Mouse (Mus musculus) heart, postnatal 0 days (tissue): ENCODE results near the gene Prmt1. TPM values are rescaled to one million over a fixed set of nuclear protein-coding genes. Genes with fewer than 3 reads are reported as not detected.

ENCODE experiments used
- ATAC-seq: fragments of 200-750 bp; cut with Nextera tagmentation; 2 replicates; pipeline ENCODE4 v1.8.0; 2017; ENCODE audit warnings: low read depth, moderate number of reproducible peaks, moderate library complexity; ENCODE audit not compliant: insufficient read depth
- DNase-seq: peaks from one replicate; pipeline ENCODE4 v3.0.0-alpha.2; 2016; ENCODE audit warnings: low spot score
- H3K27ac ChIP-seq: fragments of 300-500 bp; sonication (generic); 2 replicates; pipeline ENCODE4 v1.5.1; 2014; ENCODE audit warnings: low read depth, mild to moderate bottlenecking
- H3K27me3 ChIP-seq: fragments of 300-500 bp; sonication (generic); 2 replicates; pipeline ENCODE4 v1.6.1; 2014; ENCODE audit warnings: low read length, mixed read lengths; ENCODE audit not compliant: control insufficient read depth, insufficient read depth
- H3K36me3 ChIP-seq: fragments of 300-500 bp; sonication (generic); replicated peaks from 2 replicates; pipeline ENCODE4 v1.6.1; 2014; ENCODE audit warnings: low read length, mixed read lengths; ENCODE audit not compliant: control insufficient read depth, insufficient read depth
- H3K4me1 ChIP-seq: fragments of 300-500 bp; sonication (generic); 2 replicates; pipeline ENCODE4 v1.6.1; 2014; ENCODE audit warnings: antibody characterized with exemption; ENCODE audit not compliant: control insufficient read depth, insufficient read depth
- H3K4me2 ChIP-seq: fragments of 300-500 bp; sonication (generic); 2 replicates; pipeline ENCODE4 v1.6.1; 2014; ENCODE audit warnings: low read depth, mild to moderate bottlenecking, low read length, moderate library complexity
- H3K4me3 ChIP-seq: fragments of 300-500 bp; sonication (generic); 2 replicates; pipeline ENCODE4 v1.5.1; 2014; ENCODE audit warnings: low read depth, low read length
- H3K9ac ChIP-seq: fragments of 300-500 bp; sonication (generic); replicated peaks from 2 replicates; pipeline ENCODE4 v1.6.1; 2014; ENCODE audit warnings: low read depth, low read length, mixed read lengths
- H3K9me3 ChIP-seq: fragments of 300-500 bp; sonication (generic); replicated peaks from 2 replicates; pipeline ENCODE4 v1.6.1; 2016; ENCODE audit warnings: low read length; ENCODE audit not compliant: control insufficient read depth
- CTCF ChIP-seq: IDR thresholded peaks from 2 replicates; pipeline ENCODE4 v1.5.1; 2016; ENCODE audit warnings: antibody characterized with exemption, control low read depth, low read depth
- EP300 ChIP-seq: IDR thresholded peaks from 2 replicates; pipeline ENCODE4 v1.6.1; 2016; ENCODE audit warnings: antibody characterized with exemption, low read depth
- WGBS: fragments of 180-500 bp; shearing (Covaris S2); extraction: QIAGEN DNeasy Blood & Tissue Kit; methylation state at CpG from one replicate; pipeline ENCODE4 v1.1.7; 2014; 5-methylcytosine and 5-hydroxymethylcytosine counted together
- polyA plus RNA-seq: library from polyadenylated mRNA; unstranded; fragments of >200 nt; fragmentation: Nextera tagmentation; extraction: Ambion mirVana; gene quantifications from 2 replicates; pipeline ENCODE4 v1.2.1, GENCODE M21; 2015
- total RNA-seq: library from RNA; depleted of rRNA; stranded (reverse); fragments of >200 nt; gene quantifications from 2 replicates; pipeline ENCODE4 v1.2.3, GENCODE M21; 2014; ENCODE audit warnings: low replicate concordance

The Prmt1 gene
- total and polyA plus RNA-seq, 2 experiments from 2014 or later: 173 to 300 TPM

- Histone ChIP-seq H3K4me3 (peak within 1 kb of the TSS; percentile 45), H3K4me1 (no peaks in the 10 kb centered on the region), H3K36me3 (peaks cover 39% of the 10 kb centered on the region), H3K27ac (peak within 1 kb of the TSS; percentile 24), H3K27me3 (0 out of 2 replicates have a peak, but pooled peaks cover 3% of the 10 kb centered on the region), H3K9ac (0 out of 2 replicates have a peak within 1 kb of the TSS, but pooled peaks have one; percentile 3), H3K9me3 (no peaks in the 10 kb centered on the region), H3K4me2 (peak within 1 kb of the TSS; percentile 54)
- TF ChIP-seq EP300: no peak
- no peak for TF ChIP-seq CTCF
- DNase-seq (peak; percentile 62), ATAC-seq (no peak)
- 4% methylated on average over 22 of the region's 22 CpGs for WGBS
Measured at GRCm38 (mm10) chr7:44974383-44975116, 11.8 kb downstream of the Prmt1 start, which contains the start of gene Cpt1c. TSS of gene Cpt1c (minus strand) at chr7:44974851.

GRCm38 (mm10) chr7:44973415-44974130 lies 12.8 kb downstream of the Prmt1 start:
- 40% methylated on average over 14 of the region's 14 CpGs for WGBS
- H3K4me1 ChIP-seq: no peaks in the 10 kb centered on the region
- DNase-seq (no peak), ATAC-seq (no peak)
- H3K9me3 ChIP-seq: no peaks in the 10 kb centered on the region
- no peak overlapping the region for H3K27ac ChIP-seq
- H3K9ac ChIP-seq: 0 out of 2 replicates have a peak overlapping the region, but pooled peaks have one; percentile 3
- peak overlapping the region; percentile 45 for H3K4me3 ChIP-seq
- peaks cover 29% of the 10 kb centered on the region for H3K36me3 ChIP-seq
- H3K27me3 ChIP-seq: 0 out of 2 replicates have a peak, but pooled peaks cover 3% of the 10 kb centered on the region
- H3K4me2 ChIP-seq: peak overlapping the region; percentile 54
- TF ChIP-seq CTCF (no peak), EP300 (no peak)

DNA sequence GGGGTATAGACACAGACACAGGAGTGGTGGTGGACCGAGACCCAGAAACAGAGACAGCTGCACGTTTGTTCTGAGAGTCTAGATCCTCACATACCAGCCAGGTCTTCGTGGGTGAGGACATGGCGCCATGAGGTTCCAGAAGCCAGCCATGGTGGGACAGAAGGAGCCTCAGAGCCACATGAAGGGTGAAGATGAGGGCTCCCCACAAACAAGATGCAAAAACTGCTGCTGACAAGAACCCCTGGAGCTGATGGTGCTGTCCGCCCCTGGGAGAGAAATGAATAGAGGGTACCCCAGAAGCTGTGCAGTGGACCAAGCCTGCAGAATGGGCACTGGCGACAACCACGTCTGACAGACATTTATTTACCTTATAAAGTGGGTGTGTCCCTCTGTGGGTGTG lies 15.2 kb downstream of the Prmt1 start:
- ATAC-seq (no peak), DNase-seq (no peak)
- Histone ChIP-seq H3K4me2 (peak overlapping the region; percentile 80; the same call in 1 of the 2 replicates), H3K27ac (no peak overlapping the region), H3K27me3 (0 out of 2 replicates have a peak, but pooled peaks cover 3% of the 10 kb centered on the region), H3K9me3 (no peaks in the 10 kb centered on the region), H3K4me1 (no peaks in the 10 kb centered on the region), H3K4me3 (no peak overlapping the region), H3K9ac (no peak overlapping the region), H3K36me3 (peaks cover 5% of the 10 kb centered on the region)
- WGBS: 78% methylated on average over 7 of the region's 7 CpGs
- TF ChIP-seq CTCF: no peak
- TF ChIP-seq EP300: no peak

- H3K27ac ChIP-seq: peak overlapping the region; percentile 39
- WGBS: under 1% methylated on average over 36 of the region's 36 CpGs
- TF ChIP-seq CTCF (no peak), EP300 (no peak)
- H3K36me3 ChIP-seq: no peaks in the 10 kb centered on the region
- peak overlapping the region; percentile 46 for H3K9ac ChIP-seq
- H3K4me3 ChIP-seq: peak overlapping the region; percentile 50
- no peaks in the 10 kb centered on the region for H3K9me3 ChIP-seq
- DNase-seq (peak; percentile 88), ATAC-seq (peak; percentile 95)
- H3K27me3 ChIP-seq: 0 out of 2 replicates have a peak, but pooled peaks cover 3% of the 10 kb centered on the region
- no peaks in the 10 kb centered on the region for H3K4me1 ChIP-seq
- H3K4me2 ChIP-seq: peak overlapping the region; percentile 80
Measured at GRCm38 (mm10) chr7:44970231-44970691, 16.1 kb downstream of the Prmt1 start.

DNA sequence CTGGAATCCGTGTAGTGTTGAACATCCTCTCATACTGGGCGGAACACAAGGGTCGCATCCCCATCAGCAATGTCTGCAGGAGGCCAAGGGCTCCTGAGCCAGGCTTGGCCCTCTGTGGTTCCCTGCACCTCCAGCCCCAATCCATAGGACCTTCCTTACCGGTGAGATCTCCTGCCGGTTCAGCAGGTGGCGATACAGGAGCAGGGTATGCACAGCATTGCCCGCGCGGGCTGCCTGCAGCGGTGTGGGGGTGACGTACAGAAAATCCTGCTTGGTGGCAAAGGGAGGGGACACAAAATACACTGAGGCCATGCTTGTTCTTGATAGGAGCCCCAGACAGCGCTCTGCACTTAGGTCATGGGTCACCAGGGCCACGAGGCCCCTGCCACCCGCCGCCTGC lies 19.7 kb downstream of the Prmt1 start:
- no peak overlapping the region for H3K4me3 ChIP-seq
- 68% methylated on average over 15 of the region's 15 CpGs for WGBS
- no peak for DNase-seq

More for the DNA sequence above, 19.7 kb downstream of the Prmt1 start:
- Histone ChIP-seq H3K4me1 (no peaks in the 10 kb centered on the region), H3K9ac (no peak overlapping the region), H3K9me3 (no peaks in the 10 kb centered on the region), H3K27me3 (0 out of 2 replicates have a peak, but pooled peaks cover 3% of the 10 kb centered on the region), H3K4me2 (no peak overlapping the region), H3K36me3 (0 out of 2 replicates have a peak, but pooled peaks cover 1% of the 10 kb centered on the region), H3K27ac (no peak overlapping the region)
- no peak for ATAC-seq
- no peak for TF ChIP-seq CTCF
- TF ChIP-seq EP300: no peak
